Mouse (Mus musculus) bone marrow, adult 2 months (tissue): ENCODE results near the gene Coa3. TPM values are rescaled to one million over a fixed set of nuclear protein-coding genes. Genes with fewer than 3 reads are reported as not detected.

Experiments
- H3K27ac ChIP-seq: fragments of 200-500 bp; 2 replicates; pipeline ENCODE4 v1.5.1; 2012; ENCODE audit warnings: low read depth, mild to moderate bottlenecking, control low read depth, inconsistent platforms, low read length; ENCODE audit not compliant: control insufficient read depth, poor library complexity, insufficient read depth
- H3K4me1 ChIP-seq: fragments of 200-500 bp; 2 replicates; pipeline ENCODE4 v1.6.1; 2011; ENCODE audit warnings: low read length; ENCODE audit not compliant: control insufficient read depth, insufficient read depth
- H3K4me3 ChIP-seq: fragments of 200-500 bp; replicated peaks from 2 replicates; pipeline ENCODE3; 2011; ENCODE audit warnings: mild to moderate bottlenecking, low read depth, low read length, control low read depth; ENCODE audit not compliant: control insufficient read depth
- CTCF ChIP-seq: fragments of 200-500 bp; IDR thresholded peaks from 2 replicates; pipeline ENCODE4 v1.5.1; 2011; ENCODE audit warnings: low read length, control low read depth; ENCODE audit not compliant: control insufficient read depth, insufficient read depth
- POLR2A ChIP-seq: fragments of 200-500 bp; IDR thresholded peaks from 2 replicates; pipeline ENCODE4 v1.6.1; 2011; ENCODE audit warnings: low read depth, mild to moderate bottlenecking, control low read depth, low read length, borderline replicate concordance; ENCODE audit not compliant: control insufficient read depth
- WGBS: fragments of 180-500 bp; shearing (Covaris S2); methylation state at CpG from one replicate; pipeline ENCODE4 v1.1.7; 2018; 5-methylcytosine and 5-hydroxymethylcytosine counted together
- polyA plus RNA-seq: library from polyadenylated mRNA; stranded (reverse); fragments of >200 nt; gene quantifications from 2 replicates; pipeline ENCODE4 v1.2.4, GENCODE M21; 2011; ENCODE audit warnings: low replicate concordance; ENCODE audit not compliant: missing spikeins, insufficient read depth, insufficient read length

Gene Coa3
- polyA plus RNA-seq, 1 experiment = 61.9 TPM

DNA sequence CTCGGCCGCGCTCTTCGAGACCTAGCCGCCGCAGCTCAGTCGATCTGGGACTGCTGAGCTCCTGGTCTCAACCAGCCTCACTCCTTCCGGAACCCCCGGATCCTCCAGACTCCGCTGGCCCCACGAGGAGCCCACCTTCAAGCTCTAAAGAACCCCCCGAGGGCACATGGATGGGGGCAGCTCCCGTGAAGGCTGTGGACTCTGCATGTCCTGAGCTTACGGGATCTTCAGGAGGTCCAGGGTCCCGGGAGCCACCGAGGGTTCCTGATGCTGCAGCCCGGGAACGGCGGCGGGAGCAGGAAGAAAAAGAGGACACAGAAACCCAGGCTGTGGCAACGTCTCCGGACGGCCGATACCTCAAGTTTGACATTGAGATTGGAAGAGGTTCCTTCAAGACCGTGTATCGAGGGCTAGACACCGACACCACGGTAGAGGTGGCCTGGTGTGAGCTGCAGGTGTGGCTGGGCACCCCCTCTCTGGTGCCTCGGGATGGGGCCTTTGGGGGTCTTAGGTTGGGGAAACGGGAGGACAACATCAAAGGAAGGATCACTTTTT, 18.0 kb downstream of the Coa3 start:
- H3K27ac ChIP-seq = 0 out of 2 replicates have a peak overlapping the region, but pooled peaks have one; percentile 36
- no peaks in the 10 kb centered on the region for H3K4me1 ChIP-seq
- WGBS = 1% methylated on average over 30 of the region's 30 CpGs
- no peak for TF ChIP-seq CTCF
- TF ChIP-seq POLR2A = no peak
- peak overlapping the region; percentile 36 for H3K4me3 ChIP-seq

DNA sequence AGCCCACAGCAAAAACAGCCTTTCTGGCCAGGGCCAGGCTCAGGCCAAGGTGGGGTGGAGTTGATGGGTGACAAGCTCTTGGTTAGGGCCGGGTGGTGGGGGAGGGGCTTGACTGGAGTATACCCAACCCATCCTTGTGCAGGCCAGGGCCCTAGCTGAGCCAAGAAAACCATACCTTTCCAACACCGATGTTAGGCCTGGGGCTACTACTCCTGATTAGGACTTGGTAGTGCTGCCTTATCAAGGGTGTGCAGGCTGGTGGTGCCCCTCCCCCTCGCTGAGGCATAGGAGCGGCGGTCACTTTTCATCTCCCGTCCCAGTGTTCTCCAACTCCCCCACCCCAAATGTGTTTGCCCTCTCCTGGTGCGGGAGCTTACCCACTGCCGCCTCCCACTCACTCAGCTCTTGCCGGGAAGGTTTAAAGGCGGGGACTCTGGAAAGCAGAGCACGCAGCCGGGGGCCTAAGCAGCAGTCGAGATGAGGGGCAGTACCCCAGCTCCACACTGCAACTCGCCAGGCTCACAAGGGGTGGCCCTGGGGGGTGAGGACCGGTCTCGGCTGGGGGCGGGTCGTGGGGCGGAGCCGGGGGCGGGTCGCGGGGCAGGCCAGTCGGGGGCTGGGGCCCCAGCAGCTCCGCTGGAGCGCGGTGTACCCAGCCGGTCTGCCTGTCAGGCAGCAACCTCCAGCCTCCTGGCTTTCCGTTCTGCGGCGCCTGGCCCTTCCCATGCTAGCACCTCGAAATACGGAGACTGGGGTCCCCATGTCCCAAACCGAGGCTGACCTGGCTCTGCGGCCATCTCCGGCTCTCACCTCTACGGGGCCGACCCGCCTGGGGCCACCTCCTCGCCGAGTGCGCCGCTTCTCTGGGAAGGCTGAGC, 18.7 kb downstream of the Coa3 start, which contains the start of gene Wnk4:
TSS of gene Wnk4 (plus strand) at position 620 of the 878 bp plus-strand sequence.
- peak within 1 kb of the TSS; percentile 70 for H3K27ac ChIP-seq

GRCm38 (mm10) chr11:101259261-101259712, 19.6 kb downstream of the Coa3 start:
- WGBS = 57% methylated on average over 6 of the region's 6 CpGs
- H3K4me3 ChIP-seq = no peak overlapping the region
- no peak for TF ChIP-seq POLR2A

More for the DNA sequence above, 18.7 kb downstream of the Coa3 start, which contains the start of gene Wnk4:
- TF ChIP-seq CTCF (no peak), POLR2A (peak; percentile 35; the same call in 1 of the 2 replicates)
- WGBS = 2% methylated on average over 43 of the region's 43 CpGs
- Histone ChIP-seq H3K4me3 (peak within 1 kb of the TSS; percentile 49), H3K4me1 (no peaks in the 10 kb centered on the region)

GRCm38 (mm10) chr11:101255826-101256775, 22.8 kb downstream of the Coa3 start:
- 84% methylated on average over 13 of the region's 13 CpGs for WGBS
- H3K27ac ChIP-seq = no peak overlapping the region
- no peak overlapping the region for H3K4me3 ChIP-seq
- no peak for TF ChIP-seq POLR2A
- TF ChIP-seq CTCF = no peak
- H3K4me1 ChIP-seq = no peaks in the 10 kb centered on the region

More at GRCm38 (mm10) chr11:101259261-101259712, 19.6 kb downstream of the Coa3 start:
- H3K27ac ChIP-seq = no peak overlapping the region; the same call in 1 of the 2 replicates
- H3K4me1 ChIP-seq = no peaks in the 10 kb centered on the region

DNA sequence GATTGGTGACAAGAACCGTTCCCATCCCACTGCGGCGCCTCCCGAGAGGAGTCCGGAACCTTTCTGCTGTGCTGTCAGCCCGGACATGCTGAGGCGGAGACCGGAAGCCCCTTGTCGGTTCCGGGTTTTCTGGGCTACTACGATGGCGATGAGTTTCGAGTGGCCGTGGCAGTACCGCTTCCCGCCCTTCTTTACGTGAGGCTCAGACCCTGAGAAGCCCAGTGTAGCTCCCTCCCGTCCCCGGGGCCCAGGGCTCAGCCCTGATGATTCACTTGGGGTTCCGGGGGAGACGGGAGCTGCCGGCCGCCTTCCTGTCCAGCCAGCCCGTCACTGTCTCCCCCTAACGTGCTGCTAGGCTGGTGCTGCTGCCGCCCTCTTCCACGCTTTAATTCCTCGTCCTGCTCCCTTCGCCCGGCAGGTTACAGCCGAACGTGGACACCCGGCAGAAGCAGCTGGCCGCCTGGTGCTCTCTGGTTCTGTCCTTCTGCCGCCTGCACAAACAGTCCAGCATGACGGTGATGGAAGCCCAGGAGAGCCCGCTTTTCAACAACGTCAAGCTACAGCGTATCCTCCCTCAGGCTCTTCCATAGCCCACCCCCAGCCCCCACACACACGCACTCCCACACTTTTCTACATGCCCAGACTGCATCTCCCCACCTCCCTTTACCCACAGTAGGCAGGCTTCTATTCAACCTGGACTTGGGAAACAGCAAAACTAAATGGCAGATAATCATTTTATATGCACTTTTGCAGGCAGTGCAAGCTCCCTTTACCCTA, 25.1 kb downstream of the Coa3 start, which contains the start of gene Vps25:
TSS of gene Vps25 (plus strand) at position 95 of the 777 bp plus-strand sequence.
- peak within 1 kb of the TSS; percentile 91 for H3K4me3 ChIP-seq
- peak within 1 kb of the TSS; percentile 67 for H3K27ac ChIP-seq
- peak; percentile 89 for TF ChIP-seq POLR2A
- no peak for TF ChIP-seq CTCF
- H3K4me1 ChIP-seq = no peaks in the 10 kb centered on the region
- under 1% methylated on average over 40 of the region's 40 CpGs for WGBS

- no peaks in the 10 kb centered on the region for H3K4me1 ChIP-seq
- peak overlapping the region; percentile 91 for H3K4me3 ChIP-seq
- H3K27ac ChIP-seq = no peak overlapping the region
- TF ChIP-seq CTCF = no peak
- TF ChIP-seq POLR2A = no peak
- WGBS = 7% methylated on average over 7 of the region's 7 CpGs
Measured at GRCm38 (mm10) chr11:101252941-101253340, 26.0 kb downstream of the Coa3 start.

DNA sequence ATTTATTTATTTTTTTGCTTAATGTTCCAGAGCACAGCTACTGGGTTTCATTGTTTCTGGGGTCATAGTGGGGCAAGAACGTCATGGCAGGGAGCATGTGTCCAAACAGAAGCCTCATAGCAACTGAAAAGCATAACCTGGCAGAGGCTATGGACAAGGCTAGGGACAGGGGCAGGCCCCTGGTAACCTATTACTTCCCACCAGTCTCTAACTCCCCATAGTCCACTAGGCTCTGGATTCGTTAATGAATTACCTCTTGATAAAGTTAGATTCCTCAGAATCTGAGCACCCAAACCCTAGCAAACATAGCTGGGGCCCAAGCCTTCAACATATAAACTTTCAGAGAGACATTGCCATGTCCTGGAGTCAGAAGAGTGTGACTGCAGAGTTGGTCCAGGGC, 27.9 kb downstream of the Coa3 start:
- WGBS = 81% methylated on average over 2 of the region's 2 CpGs
- Histone ChIP-seq H3K4me3 (no peak overlapping the region), H3K4me1 (no peaks in the 10 kb centered on the region), H3K27ac (no peak overlapping the region)
- TF ChIP-seq POLR2A (no peak), CTCF (no peak)
